Mouse (Mus musculus) adrenal gland (tissue): ENCODE measurements around the gene F830045P16Rik.
"Not testable (repeated sequence)": the region's sequence is repeated elsewhere in the genome, so short reads cannot be mapped to it uniquely, and the experiment has no call there.

Experiments used
- intact Hi-C: fragments of 180-260 bp; cut with DNase I; formaldehyde crosslinking; loops from one replicate; pipeline ENCODE4 v1.15.1; 2025

F830045P16Rik gene

DNA sequence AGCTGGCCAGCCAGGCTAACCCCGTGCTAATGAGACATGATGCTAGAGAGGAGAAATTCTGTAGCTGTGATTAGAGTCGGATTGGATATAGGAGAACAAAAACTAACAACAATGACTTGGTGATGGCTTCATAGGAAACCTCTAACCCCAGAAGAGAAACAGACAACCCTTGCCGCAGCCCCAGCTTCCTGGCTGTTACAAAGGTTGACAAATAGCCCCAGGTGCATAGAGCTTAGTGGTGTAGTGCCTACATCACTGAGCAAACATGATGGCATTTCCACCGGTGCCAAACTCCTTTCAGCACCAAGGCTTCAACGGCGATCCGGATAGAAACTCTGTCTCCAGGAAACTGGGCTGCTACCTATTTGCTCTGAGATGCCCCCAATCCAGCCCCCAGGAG lies 9.2 kb upstream of the F830045P16Rik start:
- intact Hi-C loops = no loop called here

DNA sequence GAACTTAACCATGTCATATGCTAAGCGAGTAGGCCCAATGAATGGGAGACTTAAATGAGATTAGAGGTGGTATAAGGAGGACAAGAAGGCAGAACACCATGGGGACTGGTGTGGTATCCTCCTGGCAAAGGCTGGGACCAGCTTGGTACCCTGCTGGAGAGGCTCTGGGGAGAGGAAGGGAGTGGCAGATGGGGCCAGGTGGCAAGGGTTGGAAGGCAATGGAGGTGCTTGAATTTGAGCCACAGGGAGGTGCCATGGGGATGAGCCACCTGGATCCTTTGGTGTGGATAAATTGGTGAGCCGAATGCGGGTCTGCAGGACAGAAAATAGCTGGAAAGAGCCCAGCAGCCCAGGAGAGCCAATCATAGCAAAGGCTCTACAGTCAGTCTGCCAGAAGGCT lies 8.5 kb upstream of the F830045P16Rik start:
- intact Hi-C loops = no loop called here

DNA sequence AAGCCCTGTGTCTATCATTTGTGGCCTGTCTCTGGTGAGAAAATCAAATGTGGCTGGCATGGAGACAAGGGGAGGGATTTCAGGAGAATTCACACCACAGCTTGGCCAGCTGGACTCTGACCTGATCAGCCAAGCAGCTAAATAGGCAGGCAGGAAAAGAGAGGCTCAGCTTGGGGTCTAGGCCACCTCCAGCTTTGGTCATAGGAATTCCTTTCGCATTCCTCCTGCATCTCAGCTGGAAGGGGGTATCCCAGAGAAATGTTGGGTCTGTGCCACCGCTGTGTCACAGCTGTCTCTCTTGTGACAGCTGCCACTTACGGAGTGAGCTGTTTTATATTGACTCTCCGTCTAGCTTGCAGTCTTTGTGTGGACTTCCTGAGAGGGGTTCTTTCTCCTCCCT lies 8.0 kb upstream of the F830045P16Rik start:
- intact Hi-C loops = no loop called here

DNA sequence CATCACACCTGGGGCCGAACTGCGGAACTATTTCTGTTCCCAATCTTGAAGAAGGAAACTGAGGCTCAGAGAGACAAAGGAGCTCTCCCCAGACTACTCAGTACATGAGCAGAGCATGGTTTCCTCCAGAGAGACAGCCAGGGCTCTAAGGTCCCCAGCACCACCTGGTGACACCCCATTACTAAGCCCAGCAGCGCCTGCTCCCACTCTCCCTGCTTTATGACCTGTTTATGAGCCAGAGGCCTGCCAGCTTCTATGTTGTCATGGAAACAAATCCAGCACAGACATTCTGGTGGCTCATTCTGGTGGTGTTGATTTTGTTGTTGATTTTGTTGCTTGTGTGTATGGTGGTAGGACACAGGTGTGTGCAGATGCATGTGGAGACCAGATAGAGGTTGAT lies 3.6 kb upstream of the F830045P16Rik start:
- intact Hi-C loops = no loop called here

DNA sequence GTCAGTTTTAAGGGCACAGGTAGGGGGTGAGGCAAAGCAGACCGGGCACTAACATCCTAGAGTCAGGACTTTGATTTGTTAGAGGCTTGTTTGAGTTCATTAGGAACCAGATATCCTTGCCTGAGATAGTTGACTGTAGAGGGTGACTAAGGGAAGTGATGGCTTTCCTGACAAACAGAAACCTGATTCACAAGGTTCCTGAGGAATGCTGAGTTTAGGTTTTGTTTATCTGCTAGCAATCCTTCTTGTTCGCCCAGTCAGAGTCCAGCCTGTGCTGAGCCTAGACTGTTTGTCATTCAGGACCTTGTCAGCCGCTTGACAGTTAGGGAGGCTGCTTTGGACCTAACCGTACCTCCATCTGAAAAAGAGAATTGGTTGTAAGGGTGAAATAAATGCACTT lies 2.8 kb upstream of the F830045P16Rik start:
- intact Hi-C loops = no loop called here

DNA sequence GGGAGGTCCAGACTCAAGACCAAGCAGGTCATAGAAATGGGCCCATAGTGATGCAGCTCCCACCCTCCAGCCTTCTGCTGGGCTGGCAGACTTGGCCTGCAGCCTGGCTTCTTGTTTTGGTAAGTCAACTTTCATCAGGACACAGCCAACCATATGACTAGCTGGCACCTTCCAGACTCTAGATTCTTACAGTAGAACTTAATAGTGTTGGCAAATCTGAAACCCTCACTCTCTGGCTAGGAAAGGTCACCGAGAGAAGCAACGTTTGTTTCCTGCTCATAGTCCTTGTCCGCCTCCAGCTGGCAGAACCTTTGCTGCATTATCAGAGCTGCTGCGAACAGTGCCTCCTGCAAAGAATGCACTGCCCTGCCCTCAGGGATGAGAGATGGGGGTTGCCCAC lies 1.5 kb upstream of the F830045P16Rik start:
- intact Hi-C loops = no loop called here

DNA sequence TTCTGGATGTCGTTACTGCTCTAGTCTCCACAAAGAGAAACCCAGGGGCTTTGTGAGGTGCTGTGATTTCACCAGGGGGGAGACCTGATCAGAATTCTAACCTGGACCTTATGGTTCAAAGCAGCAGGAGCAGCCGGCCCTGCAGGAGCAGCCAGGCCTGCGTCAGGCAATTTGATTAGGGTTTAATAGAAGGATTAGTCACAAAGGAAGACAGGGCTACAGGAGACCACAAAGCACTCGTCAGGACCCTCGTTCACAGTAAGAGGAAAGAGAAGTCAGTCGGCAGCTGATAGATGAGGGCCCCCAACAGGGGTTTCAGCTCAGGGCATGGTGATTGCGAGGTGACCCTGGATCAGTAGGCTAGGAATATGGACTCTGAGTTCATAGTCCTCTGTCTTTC lies 958 bp upstream of the F830045P16Rik start:
- intact Hi-C loops = no loop called here

DNA sequence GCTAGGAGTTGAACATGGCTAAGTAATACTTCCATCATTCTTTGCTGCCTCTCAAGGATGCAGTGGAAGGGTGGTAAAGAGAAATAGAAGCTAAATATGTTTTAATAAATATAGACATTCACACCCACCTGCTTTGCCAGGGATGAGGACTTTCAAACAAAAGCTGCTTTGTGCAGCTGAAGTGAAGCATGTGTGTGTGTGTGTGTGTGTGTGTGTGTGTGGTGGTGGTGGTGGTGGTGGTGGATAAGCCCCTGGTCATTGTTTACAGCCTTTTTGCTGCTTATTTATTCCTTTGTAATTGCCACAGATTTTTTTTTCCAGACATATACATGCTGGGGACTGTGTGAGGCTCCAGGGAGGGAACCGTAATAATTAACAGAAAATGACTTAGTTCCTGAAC lies 524 bp upstream of the F830045P16Rik start:
- intact Hi-C loops = no loop called here

DNA sequence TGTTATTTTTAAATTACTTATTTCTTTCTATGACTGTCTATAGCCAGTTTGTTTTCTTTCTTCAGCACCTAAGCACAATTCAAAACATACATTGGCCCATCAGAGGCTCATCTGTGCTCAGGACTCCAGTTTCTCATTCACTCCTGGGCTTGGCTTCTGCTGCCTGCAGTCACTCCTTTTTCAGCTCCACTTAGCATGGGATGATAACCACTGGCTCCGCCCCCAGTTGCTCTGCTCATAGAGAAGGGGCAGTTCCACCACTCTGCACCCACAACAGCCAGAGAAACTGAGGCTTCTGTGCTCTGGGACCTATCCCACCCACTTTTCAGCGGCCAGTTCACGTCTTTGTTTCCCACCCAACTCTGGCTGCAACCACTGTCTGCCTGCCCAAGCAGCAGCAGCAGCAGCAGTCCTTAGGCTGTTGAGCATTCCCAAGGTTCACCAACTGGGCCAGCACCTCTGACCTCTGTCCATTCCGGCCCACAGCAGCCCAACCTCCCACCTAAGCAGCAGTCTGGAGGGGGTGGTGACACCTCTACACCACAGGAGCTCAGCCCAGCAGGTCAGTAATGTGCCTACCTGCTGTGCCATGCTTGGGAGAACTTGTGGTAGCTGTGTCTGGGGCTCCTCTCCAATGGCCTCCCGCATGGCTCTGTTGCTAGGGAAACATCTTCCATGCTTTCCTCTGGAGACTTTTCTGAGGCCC lies 1.4 kb downstream of the F830045P16Rik start:
- intact Hi-C loops = no loop called here

DNA sequence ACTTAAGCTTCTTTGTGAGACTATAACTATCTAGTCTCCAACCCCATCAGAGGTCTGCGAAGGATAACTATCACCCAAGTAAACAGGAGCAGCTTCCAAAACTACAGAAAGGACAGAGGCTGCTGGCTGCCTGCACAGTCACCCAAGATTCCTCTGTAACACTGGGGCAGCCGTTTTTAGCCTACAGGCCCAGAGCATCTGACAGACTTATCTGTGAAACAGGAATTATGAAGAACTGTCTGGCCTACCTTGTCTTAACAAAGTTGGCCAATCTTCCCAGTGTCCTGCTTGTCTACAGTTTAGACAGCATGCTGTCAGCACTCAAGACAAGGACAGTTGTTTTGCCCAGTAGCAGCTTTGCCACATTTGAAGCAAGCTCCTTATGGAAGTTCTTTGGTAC lies 4.5 kb downstream of the F830045P16Rik start:
- intact Hi-C loops = no loop called here

DNA sequence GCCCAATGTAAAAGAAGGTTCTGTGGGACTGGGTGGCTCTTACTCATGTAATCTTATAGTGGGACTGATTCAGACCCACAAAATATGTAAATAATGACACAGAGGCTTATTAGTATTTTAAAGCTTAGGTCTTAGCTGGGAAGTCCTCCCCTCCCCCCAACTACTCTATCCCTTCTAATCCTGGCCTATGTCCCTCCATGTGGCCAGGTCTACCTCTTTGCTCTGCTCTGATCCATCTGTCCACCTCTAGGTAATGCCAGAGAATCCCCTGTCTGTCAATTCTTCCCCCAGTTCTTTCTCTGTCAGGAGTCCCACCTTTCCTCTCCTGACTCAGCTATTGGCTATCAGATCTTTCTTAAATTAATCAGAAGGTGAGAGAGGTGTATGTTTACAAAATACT lies 5.3 kb downstream of the F830045P16Rik start:
- intact Hi-C loops = no loop called here

DNA sequence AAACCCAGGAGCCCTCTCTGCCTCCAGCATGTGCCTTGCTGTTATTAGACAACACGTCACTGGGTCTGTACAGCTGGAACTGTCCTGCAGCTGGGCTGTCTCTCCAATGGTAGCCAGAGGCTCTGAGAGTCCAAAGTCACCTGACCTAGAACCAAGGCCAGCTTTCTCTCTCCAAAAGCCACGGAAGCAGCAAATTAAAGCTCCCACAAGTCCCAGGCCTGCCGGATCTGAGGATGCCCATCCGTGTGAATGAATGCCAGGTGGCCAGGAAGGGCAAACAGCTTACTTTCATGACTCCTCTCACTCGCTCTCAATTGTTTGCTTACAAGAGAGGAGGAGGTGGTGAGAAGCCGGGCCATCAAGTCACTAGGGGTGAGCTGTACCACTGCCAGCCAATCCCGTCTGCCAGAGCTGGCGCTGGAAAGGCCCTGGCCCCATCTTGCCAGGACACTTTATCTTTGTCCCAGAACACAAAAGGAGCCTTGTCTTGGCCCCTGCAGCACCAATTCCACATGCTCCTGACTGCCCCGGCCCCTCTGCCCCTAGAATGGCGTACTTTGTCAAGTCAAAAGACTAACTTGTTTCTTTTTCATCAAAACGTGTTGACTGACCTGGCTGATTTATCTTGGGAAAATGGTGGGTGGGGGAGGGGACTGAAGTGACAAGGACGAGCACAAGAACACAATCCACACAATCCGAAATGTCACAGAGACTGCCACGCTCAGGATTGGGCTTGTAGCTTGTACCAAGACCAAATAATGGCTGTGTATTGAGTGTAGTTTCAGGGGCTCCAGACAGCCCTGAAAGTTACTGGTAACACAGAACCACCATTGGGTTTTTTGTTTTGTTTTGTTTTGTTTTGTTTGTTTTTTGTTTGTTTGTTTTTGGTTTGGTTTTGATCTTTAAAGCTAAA lies 6.8 kb downstream of the F830045P16Rik start:
- intact Hi-C loops = no loop called here

DNA sequence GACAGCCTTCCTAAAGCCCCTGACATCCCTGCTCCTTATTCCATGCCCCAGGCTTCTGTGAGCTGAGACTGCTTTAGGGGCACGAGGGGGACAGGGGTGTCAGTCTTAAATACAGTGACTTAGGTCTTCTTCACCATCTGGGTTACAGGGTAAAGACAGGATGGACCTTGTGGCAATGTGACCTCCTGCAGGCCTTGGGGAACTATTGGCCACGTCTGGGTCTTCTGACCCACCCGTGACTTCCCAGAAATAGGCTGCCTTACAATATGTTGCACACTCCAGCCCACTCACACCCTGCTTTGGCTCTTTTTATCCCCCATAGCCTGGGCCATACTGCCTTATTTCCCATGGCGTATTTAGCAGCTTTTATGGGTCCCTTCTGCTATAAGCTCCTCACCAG lies 8.5 kb downstream of the F830045P16Rik start:
- intact Hi-C loops = no loop called here

DNA sequence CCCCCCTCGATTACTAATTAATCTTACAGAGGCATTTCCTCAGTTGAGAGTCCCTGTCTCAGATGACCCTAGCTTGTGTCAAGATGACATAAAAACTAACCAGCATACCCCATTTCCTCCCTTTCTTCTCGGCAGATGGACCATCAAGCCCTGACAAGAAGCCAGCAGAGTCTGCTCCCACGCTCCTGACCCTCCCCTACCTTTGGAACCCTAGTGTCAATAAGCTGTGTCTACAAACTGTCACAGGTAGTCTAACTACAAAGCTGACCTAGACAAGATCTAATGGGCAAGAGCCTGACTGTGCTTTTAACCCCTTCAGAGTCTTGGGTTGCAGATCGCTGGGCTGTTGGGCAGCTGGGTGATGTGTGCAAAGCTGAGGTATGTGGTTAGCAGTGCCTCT lies 10.1 kb downstream of the F830045P16Rik start:
- intact Hi-C loops = no loop called here

DNA sequence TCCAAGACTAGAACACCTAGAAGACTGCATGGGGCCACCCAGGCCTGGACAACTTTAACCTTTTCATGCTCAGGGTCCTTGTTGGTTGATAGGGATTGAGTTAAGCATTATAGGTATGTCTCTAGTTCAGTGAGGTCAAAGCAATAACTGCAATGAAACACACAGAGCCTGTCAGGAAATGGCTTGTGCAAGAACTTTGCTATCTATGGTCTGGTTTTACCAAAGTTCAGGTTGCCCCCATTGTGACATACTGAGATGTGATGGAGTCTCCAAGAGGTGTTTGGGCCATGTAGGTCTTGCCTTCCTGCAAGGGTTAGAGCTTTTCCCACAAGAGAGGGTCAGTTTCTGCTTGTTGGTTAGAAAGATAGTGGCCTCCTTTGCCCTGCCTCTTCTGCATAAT lies 10.8 kb downstream of the F830045P16Rik start:
- intact Hi-C loops = no loop called here

DNA sequence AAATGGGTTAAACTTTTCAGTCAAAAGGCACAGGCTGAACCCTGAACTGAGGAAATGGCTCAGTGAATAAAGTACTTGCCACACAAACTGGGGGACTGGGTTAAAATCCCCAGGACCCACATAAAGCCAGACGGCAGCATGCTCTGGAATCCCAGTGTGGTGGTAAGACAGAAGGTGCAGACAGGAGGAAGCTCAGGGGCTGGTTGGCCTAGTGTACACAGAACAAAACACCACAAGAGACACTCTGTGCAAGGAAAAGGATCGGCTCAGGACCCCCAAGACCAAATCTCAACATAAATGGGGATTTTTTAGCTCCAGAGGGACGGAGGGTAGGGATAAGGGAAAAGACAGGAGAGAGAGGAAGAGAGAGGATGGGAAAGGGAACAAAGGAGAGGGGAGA lies 17.9 kb downstream of the F830045P16Rik start:
- intact Hi-C loops = no loop called here

DNA sequence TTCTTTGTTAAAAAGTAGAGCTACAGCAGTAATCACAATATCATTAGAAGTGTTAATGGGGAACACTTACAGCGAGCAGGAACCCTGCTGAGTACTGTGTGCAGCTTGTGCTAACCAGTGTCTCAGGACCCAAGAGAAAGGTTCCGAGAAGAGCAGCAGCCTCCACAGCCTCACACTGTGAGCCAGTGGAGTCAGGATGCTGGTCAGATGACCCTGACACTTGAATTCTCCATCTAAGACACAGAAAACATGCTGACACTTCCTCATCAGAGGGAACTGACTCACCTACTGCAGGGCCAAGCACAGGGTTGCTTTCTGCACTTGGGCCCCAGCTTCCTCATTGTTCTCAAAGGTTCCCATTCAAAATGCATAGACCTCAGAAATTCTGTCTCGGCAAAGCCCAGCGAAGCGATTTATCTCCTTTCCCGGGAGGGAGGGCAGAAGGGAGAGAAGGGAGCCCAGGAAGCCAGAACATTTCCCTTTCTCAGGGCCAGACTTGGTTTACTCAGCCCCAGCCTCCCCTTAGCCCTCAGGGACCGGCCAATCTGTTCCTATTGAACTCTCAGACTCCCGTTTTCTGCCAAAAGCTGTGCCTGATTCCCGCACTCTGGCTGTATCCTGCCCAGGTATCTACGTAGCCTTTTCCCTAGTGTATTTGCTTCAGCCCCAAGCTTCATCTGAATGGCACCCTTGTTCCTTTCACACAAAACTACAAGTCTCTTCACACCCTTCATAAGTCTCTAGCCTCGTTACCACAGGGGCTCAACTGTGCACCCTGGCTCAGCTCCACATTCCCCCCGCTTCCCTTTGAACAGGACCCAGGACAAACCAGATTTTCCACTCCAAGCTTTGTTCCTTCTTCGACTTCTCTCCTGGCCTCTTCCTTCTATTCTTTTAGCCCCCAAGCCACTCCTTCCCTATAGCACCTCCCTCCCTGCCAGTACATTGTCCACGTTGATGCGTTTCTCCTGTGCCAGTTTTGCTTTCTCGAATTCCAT lies 21.2 kb downstream of the F830045P16Rik start:
- intact Hi-C loops = no loop called here

DNA sequence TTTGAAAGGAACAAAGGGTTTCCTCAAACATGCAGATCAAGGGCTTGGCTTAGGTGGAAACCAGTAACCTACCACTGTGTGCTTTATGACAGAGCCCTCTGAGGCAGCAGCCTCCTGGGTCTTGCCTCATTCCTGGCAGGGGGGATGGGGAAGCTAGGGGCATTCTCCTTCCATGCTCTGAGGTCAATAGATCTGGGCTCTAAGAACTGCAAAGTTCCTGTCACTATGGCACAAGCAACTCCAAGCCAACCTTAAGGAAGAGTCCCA lies 22.1 kb downstream of the F830045P16Rik start:
- intact Hi-C loops = no loop called here

DNA sequence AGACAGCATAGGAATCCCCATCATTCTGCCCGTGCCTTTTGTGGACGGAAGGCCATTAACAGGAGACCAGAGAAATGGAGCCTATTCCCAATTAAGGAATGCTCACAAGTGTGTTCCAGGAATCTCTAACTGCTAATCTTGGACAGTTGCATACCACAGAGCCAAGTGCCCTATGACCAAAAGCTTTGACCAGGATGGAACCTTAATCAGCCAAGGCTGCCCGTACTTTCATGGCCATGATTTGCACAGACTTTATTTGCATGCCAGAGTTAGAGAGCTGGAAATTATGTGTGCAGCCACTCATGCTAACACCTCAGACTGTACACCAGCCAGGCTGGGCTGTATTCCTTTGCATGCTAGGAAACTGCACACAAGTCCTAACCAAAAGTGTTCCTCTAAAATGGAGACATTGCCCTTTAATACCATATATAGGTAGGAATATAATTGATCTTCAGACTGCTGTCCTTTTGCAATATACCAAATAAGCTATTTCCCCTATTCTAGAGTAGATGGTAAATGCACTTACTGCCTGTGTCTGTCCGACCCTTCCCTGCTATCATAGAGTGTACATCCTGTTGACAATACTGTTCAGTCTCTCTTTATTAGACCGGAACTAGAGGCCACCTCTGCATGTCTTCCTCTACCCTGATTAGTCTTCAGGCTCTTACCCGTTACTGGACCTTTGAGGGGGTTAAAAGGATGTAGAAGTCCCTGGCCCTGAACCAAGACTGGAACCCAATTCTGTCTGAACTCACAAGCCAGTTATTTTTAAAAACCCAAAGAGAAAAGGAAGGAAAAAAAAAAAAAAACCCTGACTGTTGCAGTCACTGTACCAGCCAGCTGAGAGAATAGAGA lies 22.6 kb downstream of the F830045P16Rik start:
- intact Hi-C loops = no loop called here

DNA sequence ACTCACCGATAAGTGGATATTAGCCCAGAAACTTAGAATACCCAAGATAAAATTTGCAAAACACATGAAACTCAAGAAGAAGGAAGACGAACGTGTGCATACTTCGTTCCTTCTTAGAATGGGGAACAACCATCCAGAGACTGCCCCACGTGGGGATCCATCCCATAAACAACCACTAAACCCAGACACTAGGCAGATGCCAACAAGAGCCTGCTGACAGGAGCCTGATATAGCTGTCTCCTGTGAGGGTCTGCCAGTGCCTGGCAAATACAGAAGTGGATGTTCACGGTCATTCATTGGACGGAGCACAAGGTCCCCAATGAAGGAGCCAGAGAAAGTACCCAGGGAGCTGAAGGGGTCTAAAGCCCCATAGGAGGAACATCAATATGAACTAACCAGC lies 24.3 kb downstream of the F830045P16Rik start:
- intact Hi-C loops = not testable (repeated sequence)

DNA sequence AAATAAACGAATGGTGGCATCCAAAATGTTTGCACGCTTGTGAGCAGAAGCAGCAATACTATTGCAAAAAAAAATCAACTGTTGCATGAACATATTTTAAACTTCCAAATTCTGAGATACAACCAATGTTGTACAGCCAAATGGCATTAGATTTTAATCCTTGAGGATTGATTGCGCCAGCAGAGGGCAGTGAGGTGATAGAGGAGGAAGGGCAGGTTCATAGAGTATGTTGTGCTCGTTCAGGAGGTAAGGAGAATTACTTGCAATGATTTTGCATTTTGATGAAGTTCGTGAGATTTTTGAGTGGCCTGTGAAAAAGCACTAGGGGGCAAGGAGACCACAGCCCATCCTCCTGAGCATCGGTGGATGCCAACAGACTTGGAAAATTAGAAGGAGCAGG lies 33.8 kb downstream of the F830045P16Rik start:
- intact Hi-C loops = loop anchor here (5.0 kb wide), 2 partner anchors 155 to 370 kb away; no protein-coding TSS in a partner anchor
